Mouse (Mus musculus) thymus, postnatal 0 days (tissue): ENCODE results near the gene Edem3. TPM values are rescaled to one million over a fixed set of nuclear protein-coding genes. Genes with fewer than 3 reads are reported as not detected.

Experiments used
- DNase-seq: peaks from one replicate; pipeline ENCODE4 v3.0.0-alpha.2; 2015; ENCODE audit warnings: low spot score
- polyA plus RNA-seq: library from polyadenylated mRNA; unstranded; fragments of >200 nt; fragmentation: Nextera tagmentation; extraction: Ambion mirVana; gene quantifications from 2 replicates; pipeline ENCODE4 v1.2.1, GENCODE M21; 2015

Gene Edem3
- 5.5 and 6.4 TPM in 2 replicates for polyA plus RNA-seq

DNA sequence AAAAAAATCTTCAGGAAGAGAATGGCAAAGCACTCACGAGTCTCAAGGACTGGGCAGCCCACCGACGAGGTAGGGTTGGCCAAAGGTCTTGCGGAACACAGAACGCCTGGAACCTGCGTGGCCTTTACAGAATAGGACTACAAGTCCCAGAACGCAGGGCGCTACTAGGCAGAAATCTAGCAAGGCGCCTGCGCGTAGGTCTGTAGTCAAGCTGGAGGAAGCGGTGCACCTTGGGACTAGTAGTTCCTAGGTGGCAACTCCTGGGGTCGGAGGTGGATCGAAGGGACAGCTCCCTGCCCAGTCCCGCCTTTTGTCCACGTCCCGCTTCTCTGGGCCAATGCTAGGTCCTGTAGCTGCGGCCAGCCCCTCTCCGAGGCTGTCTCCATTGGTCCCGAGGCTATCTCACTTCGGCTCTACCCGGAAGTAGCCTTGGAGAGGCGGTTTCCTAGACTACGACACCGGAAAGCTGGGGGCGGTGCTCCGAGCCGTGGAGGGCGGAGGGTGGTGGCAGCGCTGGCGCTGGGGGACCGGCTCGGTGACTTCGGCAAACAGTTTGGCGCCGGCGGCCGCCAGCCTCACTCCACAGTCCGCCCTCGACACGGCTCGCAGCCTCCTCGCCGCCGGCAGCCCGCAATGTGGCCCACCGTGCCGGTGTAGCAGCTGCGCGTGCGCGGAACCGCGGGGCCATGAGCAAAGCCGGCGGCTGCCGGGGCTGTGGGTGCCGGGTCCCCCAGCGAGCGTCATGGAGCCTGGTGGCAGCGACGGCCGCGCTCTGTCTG lies at the start of gene Edem3:
Gene Edem3, plus strand, starts transcription at position 491 of the 779 bp plus-strand sequence.
- peak; percentile 97 for DNase-seq

DNA sequence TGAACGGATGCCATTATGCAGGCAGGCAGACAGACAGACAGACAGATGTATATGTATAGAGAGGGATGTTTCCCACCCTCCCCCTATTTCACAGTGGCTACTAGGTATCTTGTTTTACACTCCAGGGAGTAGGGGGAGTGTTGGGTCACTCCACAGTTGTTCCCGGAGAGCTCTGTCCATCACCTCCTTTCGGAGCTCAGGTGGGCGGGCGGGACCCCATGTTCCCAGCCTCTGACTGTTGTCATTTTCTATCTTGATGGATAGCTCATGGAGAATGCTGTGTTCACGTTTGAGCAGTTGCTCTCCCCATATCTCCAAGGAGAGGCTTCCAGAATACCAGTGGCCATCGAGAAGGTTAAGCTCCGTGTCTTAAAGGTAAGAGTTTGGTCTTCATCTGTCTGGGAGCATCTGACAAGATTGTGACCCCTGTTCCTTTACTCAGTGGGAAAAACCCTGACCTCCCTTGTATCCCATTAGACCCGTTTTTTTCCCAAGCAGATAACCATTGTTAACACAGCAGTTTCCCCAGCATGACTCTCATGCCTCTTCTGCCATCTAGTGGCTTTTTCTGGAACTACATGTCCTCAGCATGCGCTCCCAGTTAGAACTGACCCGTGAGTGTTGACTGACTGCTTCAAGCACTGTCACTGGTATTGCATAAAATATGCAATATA lies 49.3 kb upstream of the Edem3 start:
- DNase-seq, result peak; percentile 63

DNA sequence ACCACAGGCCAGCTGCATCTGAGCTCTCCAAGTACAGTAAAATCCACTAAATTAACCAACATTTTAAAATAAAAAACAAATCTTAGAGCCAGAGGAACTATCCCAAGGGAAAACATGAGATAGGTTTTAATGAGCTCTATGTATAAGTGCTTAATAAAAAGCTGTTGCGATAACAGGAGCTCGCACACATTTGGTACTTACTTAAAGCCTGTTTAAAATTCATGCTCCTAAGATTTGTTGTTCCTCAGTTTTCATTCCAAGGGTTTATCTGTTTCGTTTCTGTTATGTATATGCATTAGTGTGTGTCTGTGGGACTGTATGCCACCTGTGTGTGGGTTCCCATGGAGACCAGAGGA lies 48.8 kb upstream of the Edem3 start:
- no peak for DNase-seq

DNA sequence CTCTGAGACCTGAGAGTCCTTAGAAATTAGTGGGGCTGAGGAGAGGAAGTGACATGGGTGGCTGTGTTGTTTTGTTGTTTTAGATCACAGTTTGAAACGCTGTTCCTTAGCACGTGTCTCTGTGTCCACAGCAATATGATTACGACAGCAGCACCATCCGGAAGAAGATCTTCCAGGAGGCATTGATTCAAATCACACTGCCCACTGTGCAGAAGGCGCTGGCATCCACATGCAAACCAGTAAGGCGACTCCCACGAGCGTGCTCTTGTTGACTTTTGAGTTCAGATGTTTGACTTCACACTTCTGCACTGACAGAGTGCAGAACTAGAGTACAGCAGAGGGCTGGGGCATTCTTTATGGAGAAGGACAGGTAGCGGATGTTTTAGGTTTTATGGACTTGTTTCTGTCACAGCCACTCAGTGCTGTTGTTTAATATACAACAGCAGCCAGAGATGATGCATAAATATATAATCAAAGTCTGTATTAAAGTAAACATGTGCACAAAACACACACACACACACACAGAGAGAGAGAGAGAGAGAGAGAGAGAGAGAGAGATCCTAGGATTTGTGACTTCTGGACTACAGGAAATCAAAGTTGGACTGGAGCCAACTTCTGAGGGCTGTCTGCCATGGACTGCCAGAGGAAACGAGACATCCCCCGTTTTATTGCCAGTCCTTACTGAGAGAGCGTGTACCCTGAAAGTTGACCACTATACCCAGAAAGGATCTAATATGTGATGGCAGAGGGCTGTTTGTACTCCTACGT lies 46.0 kb upstream of the Edem3 start:
- DNase-seq, result no peak

DNA sequence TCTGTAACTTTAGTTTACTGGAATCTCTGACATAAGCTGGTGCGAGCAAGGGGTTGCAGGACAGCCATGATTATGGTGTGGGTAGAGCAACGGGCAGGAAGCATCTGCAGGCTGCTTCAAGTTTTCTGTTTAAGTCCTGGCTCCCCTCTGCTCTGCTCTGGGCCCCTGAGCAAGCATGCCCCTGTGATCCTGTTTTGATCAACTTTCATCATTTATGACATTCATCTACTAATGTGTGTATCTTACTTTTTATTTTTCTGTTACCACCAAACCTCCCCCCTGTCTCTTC lies 45.5 kb upstream of the Edem3 start:
- DNase-seq, result no peak

DNA sequence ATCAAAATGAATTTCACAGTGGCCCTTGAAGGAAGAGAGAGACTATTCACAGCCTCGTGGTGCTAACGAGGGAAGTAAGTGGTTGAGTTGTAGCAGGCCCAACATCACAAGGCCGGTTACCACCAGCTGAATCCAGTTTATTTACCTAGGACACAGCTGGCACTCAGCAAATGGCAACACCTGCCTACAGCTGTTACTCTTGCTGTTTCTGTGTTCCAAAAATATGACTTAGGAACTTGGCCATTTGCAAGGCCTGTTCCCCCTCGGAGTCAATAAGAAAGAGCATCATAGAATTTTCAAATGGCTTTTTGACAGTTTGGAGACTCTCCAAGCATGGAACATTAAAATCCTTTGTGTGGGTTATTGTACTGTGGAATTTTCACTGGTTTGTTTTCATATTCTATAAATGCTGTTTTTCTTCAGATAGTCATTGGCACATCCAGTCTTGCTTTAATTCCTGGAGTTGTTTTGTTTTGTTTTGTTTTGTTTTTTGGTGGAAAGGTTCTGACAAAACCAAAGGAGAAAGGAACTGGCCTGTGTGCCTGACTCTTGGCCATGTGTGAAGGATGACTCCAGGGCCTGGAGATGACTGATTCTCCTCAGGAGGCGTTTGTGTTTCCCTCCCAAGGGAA lies 44.6 kb upstream of the Edem3 start:
- no peak for DNase-seq

DNA sequence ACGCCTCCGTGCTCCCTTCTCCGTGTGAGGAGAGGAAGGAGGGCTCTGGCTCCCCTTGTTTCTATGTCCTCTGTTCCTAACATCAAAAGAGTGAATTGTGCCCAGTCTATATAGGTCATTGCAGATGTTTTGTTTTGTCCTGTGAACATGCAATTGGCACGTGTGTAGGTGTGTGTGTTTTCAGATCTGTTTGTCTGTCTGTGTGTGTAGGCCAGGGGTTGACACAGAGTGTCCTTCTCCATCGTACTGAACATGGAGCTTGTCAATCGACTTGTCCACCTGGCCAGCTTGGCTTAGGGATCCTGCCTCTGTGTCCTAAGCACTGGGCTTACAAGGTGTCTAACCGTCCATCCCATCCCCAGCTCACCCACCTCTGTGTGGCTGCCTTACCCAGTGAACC lies 44.1 kb upstream of the Edem3 start:
- DNase-seq, result no peak

DNA sequence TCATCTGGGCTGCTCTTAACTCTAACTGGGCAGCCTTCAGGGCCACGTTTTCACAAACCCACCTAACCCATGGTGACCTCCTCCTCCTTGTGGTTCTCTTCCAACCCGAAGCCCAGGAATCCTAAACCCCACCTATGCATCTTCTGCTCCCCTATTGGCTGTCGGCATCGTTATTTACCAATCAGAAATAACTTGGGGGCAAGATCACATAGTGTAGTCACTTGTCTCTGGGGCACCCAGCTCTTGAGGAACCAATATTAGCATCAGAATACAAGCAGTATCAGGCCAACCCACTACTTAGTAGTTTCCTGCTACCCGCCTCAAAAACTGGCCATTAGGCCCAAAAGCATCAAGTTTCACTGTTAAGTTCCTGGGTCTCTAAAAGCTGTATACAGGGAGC lies 42.5 kb upstream of the Edem3 start:
- DNase-seq, result no peak

DNA sequence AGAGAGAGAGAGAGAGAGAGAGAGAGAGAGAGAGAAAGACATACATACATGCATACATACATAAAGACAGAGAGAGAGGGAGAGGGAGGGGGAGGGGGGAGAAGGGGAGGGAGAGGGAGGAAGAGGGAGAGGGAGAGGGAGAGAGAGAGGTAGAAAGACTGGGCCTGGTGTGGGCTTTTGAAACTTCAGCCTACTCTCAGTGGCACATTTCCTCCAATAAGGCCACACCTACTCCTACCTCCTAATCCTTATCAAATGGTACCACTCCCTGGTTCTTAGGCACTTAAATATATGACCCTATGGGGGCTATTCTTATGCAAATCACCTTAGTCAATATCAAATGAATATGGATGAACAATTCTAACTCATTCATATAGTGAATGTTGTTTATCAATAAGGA lies 41.5 kb upstream of the Edem3 start:
- DNase-seq, result no peak

DNA sequence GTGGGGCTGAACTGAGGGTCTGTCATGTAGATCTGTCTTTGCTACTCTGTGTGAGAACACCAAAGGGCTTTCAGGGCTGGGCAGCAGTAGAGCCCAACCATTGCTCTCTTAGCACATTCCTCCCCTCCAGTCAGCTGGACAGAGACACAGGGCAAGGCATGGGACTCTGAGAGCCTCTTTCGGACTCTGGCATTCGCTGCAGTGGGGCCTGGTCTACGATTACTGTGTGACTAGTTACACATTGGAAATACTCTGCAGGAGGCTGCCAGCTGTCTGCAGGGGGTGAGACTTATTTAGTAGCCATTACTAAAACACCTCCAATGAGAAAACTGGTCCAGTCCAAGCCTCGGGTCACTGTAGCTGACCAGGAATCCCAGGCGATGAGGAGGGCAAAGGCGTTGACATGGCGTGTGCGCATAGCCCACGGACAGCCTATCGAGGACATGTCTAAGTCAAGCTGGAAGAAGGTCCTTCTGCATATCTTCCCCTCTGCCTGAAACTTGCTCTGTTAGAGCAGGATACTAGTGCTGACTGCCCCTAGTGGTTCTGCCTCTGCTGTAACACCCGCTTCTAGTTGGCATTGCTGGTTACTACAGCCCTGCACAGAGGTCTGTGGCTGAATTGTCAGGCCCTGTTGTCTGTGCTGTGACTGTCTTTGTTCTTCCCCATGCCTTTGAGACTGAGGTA lies 39.0 kb upstream of the Edem3 start:
- DNase-seq, result no peak

DNA sequence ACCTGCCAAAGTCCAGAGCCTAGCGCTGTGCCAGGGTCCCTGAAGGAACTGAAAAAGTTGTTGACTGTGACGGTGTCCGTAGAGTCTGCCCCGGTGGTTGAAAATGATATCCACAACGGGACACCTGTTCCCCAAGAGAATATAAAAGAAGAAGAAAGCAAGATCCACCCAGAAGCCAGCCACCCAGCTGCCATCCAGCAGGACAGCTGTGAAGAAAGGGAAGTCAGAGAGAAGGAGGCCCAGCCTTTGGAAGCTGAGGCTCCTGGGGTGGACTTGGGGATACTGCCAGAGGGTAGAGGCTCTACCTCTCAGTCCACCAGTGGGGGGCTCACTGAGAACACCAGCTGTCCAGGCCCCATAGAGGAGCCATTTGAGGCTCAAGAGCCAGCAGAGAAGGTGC lies 37.5 kb upstream of the Edem3 start:
- no peak for DNase-seq

DNA sequence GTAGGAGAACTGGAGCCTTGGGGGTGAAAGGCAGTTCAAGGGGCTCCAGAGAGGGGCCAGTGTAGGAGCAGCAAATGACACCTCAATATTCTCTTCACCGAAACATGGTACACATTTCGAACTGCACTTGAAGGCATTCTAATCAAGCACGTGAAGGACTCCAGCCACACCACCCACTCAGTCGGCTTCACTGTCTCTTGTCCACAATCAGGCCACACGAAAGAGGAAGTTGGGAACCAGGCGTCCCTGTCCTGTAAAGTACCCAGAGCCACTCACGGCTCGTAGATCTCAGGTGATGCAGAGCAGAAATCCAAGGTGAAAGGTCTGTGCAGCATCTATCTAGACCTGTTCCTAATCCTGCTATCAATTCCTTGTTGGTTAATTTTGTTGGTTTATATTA lies 36.6 kb upstream of the Edem3 start:
- DNase-seq, result no peak

DNA sequence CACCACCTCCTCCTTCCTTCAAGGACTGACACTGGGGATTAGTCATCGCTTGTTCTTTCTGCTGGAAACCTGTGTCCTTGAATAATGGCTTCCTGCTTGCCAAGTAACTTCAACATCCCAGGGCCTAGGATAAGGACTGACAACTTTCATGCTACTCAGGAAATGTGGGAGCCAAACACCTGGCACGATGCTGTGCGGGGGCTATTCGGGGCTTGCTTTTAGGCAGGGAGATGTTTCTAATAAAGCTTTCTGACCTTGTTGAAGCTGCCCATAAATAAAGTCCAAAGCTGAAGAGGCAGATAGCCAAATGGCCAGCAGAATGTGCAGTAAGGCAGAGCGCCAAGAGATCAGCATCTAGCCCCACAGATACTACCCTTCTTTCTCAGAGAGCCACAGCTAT lies 35.3 kb upstream of the Edem3 start:
- DNase-seq, result no peak

DNA sequence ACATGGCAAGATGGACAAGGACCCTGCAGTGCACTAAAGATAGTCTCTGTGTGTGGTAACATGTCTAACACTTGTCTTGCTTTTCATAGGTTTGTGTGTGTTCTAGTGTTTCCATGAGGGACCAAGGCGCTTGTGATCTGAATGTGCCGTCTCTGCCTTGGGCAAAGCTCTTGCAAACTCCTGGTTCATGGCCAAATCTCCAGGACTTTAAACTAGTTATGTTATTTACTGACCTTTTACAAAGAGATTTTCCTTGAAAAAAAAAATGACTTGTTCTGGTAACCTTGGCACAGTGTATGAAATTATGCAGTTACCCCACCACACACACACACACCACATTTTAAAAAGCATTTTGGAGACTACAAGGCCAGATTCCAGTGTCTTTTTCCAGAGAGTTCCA lies 34.6 kb upstream of the Edem3 start:
- DNase-seq, result no peak

DNA sequence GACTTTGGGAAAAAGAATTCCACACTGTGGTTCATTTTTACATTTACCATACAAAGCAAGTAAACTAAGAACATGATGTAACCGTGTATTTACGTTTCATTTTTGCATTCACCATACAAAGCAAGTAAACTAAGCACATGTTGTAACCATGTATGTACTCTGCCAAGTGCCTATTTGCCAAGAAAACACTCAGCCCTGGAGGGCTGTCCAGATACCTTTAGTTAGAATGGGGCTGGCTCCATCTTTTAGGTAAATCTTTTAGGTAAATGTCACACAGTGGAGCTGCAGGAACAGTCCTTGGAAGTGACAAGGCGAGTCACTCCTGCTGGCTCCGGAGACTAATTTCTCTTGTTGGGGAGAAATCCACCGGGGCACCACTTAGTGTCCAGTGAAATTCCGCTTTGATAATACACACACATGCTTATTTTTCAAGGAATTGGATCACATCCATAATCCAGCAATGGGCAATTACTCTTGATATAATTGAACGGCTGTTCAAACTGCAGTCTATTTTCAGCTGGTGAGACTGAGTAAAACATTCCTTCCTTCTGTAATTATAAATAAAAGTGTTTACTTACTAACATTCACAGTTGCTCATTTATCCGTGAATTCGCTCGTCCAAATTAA lies 33.7 kb upstream of the Edem3 start:
- DNase-seq, result no peak

DNA sequence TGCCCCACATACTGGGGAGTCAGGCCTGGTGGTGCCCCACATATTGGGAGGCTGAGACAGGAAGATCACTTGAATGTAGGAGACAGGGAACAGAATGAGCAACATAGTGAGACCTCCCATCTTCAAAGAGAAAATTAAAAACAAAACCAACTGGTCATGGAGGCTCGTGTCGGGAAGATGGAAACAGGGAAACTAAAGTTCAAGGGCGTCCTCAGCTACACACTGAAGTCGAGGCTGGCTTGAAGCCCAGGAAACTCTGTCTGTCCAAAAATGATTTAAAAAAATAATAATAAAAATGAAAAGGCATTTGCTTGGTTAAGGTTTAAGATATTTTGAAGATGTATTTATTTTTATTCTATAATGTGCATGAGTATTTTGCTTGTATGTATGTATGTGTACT lies 31.4 kb upstream of the Edem3 start:
- no peak for DNase-seq

DNA sequence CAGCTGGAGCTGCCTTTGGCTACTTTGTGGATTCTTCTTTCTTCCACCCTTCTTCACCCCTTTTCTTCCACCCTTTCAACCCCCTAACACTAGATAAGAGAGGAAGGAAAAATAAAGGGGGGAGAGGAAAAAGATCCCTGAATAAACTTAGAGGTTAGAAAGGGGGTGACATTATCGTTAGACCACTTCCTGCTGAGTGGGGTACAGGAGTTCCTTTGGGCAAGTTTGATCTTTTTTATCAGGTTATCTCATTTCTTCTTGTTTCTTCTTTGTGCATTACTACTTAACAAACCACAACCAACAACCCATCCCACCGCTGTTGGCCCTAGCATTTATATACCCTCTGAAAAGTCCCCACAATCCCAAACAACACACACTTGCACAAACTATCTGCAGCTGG lies 29.6 kb upstream of the Edem3 start:
- DNase-seq, result no peak

DNA sequence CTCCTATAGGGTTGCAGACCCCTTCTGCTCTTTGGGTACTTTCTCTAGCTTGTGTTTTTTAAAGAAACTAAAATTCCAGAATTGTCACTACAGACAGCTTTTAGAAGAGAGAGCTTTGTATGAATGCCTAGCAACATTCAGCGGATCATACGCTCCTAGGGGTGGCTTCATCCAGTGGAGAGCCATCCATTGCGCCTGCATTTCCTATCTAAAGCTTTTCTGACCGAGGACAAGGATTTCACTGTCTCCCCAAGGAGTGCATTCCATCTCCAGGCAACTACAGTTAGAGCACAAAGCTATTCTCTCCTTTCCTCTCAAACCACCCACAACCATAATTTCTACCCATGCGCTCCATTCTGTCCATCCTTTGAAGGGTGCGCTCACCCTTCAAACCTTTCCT lies 28.8 kb upstream of the Edem3 start:
- no peak for DNase-seq

DNA sequence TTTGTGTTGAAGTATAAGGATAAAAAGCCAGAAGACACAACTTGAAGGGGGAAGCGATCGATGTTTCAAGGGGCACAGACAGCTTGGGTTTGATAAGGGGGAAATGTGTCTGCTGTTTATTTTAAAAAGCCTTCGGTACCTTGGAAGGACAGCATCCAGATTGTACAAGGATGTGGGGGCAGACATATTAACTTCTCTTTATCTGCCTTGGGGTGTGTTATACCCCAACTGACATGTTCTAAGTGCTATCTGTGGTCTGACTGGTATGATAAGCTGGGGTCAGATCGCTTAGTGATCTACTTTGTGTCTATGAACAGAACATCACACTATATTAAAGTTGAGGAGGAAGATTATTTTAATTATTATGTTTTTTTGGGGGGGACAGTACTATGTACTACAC lies 27.0 kb upstream of the Edem3 start:
- no peak for DNase-seq

DNA sequence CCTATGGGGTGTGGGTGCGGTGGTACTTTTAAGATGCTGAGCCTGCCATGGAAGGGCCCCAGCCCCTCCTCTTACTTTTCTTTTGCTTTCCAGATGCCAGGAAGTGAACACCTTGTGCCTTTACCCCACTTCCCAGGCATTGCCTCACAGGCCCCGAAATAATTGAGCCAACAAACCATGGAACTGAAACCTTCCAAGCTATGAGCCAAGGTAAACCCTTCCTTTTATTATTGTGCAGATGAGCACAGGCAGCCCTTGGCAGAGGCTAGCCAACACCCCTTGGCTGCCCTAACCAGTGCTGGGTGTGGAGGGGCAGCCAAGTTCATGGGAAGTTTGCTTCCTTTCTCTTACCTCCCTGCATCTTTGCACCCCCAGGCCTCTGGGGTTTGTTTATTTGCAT lies 18.0 kb upstream of the Edem3 start:
- no peak for DNase-seq

DNA sequence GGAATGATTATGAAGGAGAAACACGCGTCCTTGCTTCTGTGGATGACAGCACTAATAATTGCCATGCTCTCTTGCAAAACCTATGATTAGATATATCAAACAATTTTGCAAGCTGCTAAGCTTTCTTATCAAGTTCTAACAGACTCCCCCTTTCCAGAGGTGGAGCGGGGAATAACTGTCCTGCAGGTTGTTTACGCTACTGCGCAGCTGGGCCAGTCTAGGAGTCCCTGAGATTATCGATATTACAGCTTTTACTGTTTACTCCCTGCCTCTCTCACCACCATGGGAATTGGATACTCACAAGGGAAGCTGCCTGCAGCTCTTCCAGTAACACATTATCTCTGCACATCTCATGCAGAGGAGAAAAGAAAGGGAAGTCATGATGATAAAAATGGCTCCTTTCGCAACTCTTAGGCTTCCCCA lies 14.0 kb upstream of the Edem3 start:
- DNase-seq, result no peak
